Comparison of ENCODE assay signal across 15 mouse cellular contexts in the genomic region with DNA sequence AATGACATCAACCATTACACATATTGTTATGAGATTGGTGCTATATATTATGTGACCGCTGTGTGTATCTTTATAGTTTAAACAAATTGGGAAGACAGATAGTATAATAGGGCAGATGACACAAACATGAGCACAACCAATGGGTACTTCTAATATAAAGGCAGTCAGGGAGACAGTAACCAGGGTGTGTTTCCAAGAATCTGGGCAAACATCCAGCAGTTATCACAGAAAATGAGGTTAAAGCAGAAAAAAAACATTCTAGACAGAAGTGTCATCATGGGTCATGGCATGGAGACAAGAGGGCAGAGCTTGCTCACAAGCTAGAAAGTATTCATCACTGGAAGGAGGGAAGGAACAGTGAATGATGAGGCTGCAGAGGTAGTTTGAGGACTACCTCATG.
"Had no signal": no experiment of that assay in that cellular context is flagged by ENCODE, and none has a peak within 500 bp of the region (broad histone marks: within the 10 kb centered on the region; RNA-seq: fewer than 3 reads in every experiment).

No protein-coding gene starts in this region.

- H3K9ac ChIP-seq: limb, embryonic 13.5 days; liver, embryonic 12.5 days; lung, embryonic 14.5 days; neural tube, embryonic 13.5 days had no signal

- H3K9me3 ChIP-seq: limb, embryonic 13.5 days; liver, embryonic 12.5 days; midbrain, embryonic 10.5 days; neural tube, embryonic 13.5 days had no signal

- H3K27ac ChIP-seq: layer of hippocampus, adult 2 months; limb, embryonic 13.5 days; liver, embryonic 12.5 days; midbrain, embryonic 10.5 days; neural tube, embryonic 13.5 days had no signal

- ATAC-seq: liver, embryonic 12.5 days had no signal

- H3K4me1 ChIP-seq: limb, embryonic 13.5 days; liver, embryonic 12.5 days; midbrain, embryonic 10.5 days; neural tube, embryonic 13.5 days had no signal

- H3K4me3 ChIP-seq: layer of hippocampus, adult 2 months; limb, embryonic 13.5 days; liver, embryonic 12.5 days; midbrain, embryonic 10.5 days; neural tube, embryonic 13.5 days had no signal

- H3K4me2 ChIP-seq: limb, embryonic 13.5 days; liver, embryonic 12.5 days; lung, embryonic 14.5 days; neural tube, embryonic 13.5 days had no signal

- H3K27me3 ChIP-seq: limb, embryonic 13.5 days; liver, embryonic 12.5 days; neural tube, embryonic 13.5 days had no signal

- DNase-seq: kidney, adult 11 months; kidney, adult 9 months; kidney, postnatal 10 days; kidney, postnatal 4 days; left cerebral cortex, postnatal 4 days; lung, embryonic 14.5 days; lung, postnatal 14 days; midbrain, embryonic 14.5 days; retina, postnatal 1 day; thymus, postnatal 36 days had no signal

- H3K36me3 ChIP-seq: limb, embryonic 13.5 days; liver, embryonic 12.5 days; midbrain, embryonic 10.5 days; neural tube, embryonic 13.5 days had no signal
